Mouse (Mus musculus): ENCODE data around the gene Gm20826.
"Not testable (repeated sequence)": the region's sequence is repeated elsewhere in the genome, so short reads cannot be mapped to it uniquely, and the experiment has no call there.

Gene Gm20826

GRCm38 (mm10) chrY:7638389-7638788 is at the start of gene Gm20826:
Gene Gm20826, minus strand, starts transcription at chrY:7638489.
- not testable (repeated sequence) for DNase-seq
